Mouse (Mus musculus): ENCODE results near the gene Mindy4b-ps. TPM values are rescaled to one million over a fixed set of nuclear protein-coding genes. Genes with fewer than 3 reads are reported as not detected.

Mindy4b-ps gene
- polyA plus RNA-seq, 1 experiment from 2014 or later = 0.13 TPM

Other genes starting within 250 kb of the Mindy4b-ps start
- gene Selenot, start 245.7 kb downstream of the Mindy4b-ps start, polyA plus RNA-seq (2015; fragmentation: Nextera tagmentation; extraction: Ambion mirVana) = 15.5 and 17.8 TPM in 2 replicates
- gene Erich6, start 185.1 kb downstream of the Mindy4b-ps start, polyA plus RNA-seq (2015; fragmentation: Nextera tagmentation; extraction: Ambion mirVana) = 0.11 and 0.15 TPM in 2 replicates
- gene Siah2, start 129.9 kb downstream of the Mindy4b-ps start, polyA plus RNA-seq (2015; fragmentation: Nextera tagmentation; extraction: Ambion mirVana) = 4.5 TPM in 2 replicates
- 0.12 TPM in 1 of 2 replicates, not detected in the other for gene Clrn1, start 63.0 kb upstream of the Mindy4b-ps start, polyA plus RNA-seq (2015; fragmentation: Nextera tagmentation; extraction: Ambion mirVana)
- 2.2 and 2.3 TPM in 2 replicates for gene Med12l, start 183.5 kb upstream of the Mindy4b-ps start, polyA plus RNA-seq (2015; fragmentation: Nextera tagmentation; extraction: Ambion mirVana)

All from heart, embryonic 13.5 days (tissue).